Mouse (Mus musculus): Measurements from ENCODE around the gene Nfe2l1. TPM values are rescaled to one million over a fixed set of nuclear protein-coding genes. Genes with fewer than 3 reads are reported as not detected.

Nfe2l1 gene
- total and polyA plus RNA-seq, 3 experiments = 37.5 to 66.5 (median 47.0) TPM

DNA sequence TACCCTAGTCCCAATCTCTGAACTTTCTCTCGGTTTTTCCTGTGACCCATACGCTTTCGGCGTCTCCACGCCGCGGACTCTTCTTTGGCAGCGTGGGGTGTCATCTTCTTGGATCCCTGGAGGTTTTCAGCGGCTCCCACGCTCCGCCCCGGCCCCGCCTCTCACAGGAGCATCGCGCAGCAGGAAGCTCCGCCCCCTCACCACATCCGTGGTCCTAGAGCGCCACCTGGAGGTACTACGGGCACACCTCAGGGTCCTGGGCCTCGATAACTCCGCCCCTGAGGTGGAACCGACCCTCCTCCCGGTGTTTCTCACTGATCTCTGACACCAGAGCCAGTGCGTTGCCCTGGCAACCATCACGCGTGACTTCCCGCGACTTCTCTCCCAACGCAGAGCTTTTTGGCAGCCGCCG, 32.1 kb upstream of the Nfe2l1 start (continued):
- TF ChIP-seq ZC3H11A (IDR thresholded peaks at IDR 0.05; ENCODE audit: low read depth, low read length) = peak; percentile 89
- no peak for TF ChIP-seq ZMIZ1 (IDR thresholded peaks at IDR 0.05; ENCODE audit: low read depth, low read length)

DNA sequence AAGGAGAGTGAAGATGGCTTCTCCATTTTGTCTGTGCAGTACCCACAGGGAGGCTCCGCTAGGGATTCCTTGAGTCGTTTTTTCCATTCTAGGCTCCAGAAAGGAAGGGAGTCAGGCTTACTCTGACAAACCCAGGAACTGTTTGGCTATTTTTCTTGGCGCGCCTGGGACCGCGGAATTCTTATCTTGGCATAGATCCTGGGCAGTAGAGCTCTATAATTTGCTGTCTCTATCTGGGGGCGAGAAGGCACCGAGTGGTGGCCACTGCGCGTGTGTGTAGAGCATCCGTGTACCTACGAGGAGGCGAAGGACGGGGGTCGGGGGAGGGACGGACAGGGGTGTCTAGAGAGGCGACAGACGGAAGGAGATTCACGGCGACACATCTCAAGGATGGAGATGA, 31.7 kb upstream of the Nfe2l1 start:
- Histone ChIP-seq H3K9ac (ENCODE audit: control insufficient read depth, low read depth, low read length, poor library complexity, severe bottlenecking) (peak overlapping the region; percentile 34), H3K4me1 (ENCODE audit: control insufficient read depth in 1 of 2, insufficient read depth in 2 of 2, low read length in 2 of 2) (peaks cover 0 to 10% of the 10 kb centered on the region in 2 experiments; a peak in 1 of 4 replicates), H3K27ac (ENCODE audit: control insufficient read depth, low read depth, low read length) (no peak overlapping the region), H3K9me3 (replicated peaks; ENCODE audit: insufficient read depth, low read length) (no peaks in the 10 kb centered on the region), H3K27me3 (ENCODE audit: control insufficient read depth in 1 of 2, insufficient read depth in 2 of 2, low read length in 2 of 2) (no peaks in the 10 kb centered on the region; a peak in 1 of 4 replicates), H3K79me2 (ENCODE audit: control insufficient read depth, insufficient read depth, low read length, poor library complexity) (no peaks in the 10 kb centered on the region), H3K4me3 (ENCODE audit: control insufficient read depth in 1 of 2, insufficient read depth in 1 of 2, low read depth in 2 of 2, low read length in 2 of 2) (peak overlapping the region; percentile 56 to 64), H3K36me3 (ENCODE audit: control insufficient read depth in 1 of 2, insufficient read depth in 2 of 2, low read length in 2 of 2) (no peaks in the 10 kb centered on the region)
- DNase-seq (ENCODE audit: low read depth, low spot score) = peak; percentile 28
- TF ChIP-seq ELF1 (IDR thresholded peaks at IDR 0.05; ENCODE audit: low read depth, low read length) (no peak), MXI1 (IDR thresholded peaks at IDR 0.05; ENCODE audit: low read depth, low read length) (no peak), SIN3A (IDR thresholded peaks at IDR 0.05; ENCODE audit: low read length) (no peak), KAT2A (conservative IDR thresholded peaks at IDR 0.05; ENCODE audit: low read depth, low read length) (no peak), NRF1 (IDR thresholded peaks at IDR 0.05; ENCODE audit: insufficient read depth, low read depth, low read length, poor library complexity, severe bottlenecking) (no peak), ZNF384 (IDR thresholded peaks at IDR 0.05; ENCODE audit: low read depth, low read length) (no peak), USF1 (IDR thresholded peaks at IDR 0.05; ENCODE audit: low read depth, low read length) (no peak)

DNA sequence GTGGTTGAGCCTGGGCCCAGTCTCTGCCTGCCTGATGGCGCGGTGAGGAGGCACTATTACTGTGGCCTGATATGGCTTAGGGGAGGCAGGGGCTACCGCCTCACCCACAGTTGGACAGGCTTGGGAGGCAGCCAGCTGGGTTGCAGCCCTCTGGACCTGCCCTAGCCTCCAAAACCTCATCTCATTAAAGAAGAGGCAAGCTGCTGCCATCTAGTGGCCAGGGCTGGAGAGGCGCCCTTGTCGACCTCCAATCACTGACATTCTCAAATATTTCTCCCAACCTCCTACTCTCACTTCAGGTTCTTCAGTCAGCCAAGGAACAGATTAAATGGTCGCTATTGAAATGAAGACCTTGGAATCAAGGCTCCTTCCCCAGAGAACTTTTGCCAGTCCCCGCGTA, 30.8 kb upstream of the Nfe2l1 start:
- H3K4me1 ChIP-seq (ENCODE audit: control insufficient read depth in 1 of 2, insufficient read depth in 2 of 2, low read length in 2 of 2) = peaks cover 0 to 10% of the 10 kb centered on the region in 2 experiments; a peak in 1 of 4 replicates
- peak; percentile 89 for DNase-seq (ENCODE audit: low read depth, low spot score)
- no peak overlapping the region for H3K9ac ChIP-seq (ENCODE audit: control insufficient read depth, low read depth, low read length, poor library complexity, severe bottlenecking)
- H3K9me3 ChIP-seq (replicated peaks; ENCODE audit: insufficient read depth, low read length) = no peaks in the 10 kb centered on the region
- no peaks in the 10 kb centered on the region for H3K79me2 ChIP-seq (ENCODE audit: control insufficient read depth, insufficient read depth, low read length, poor library complexity)
- no peaks in the 10 kb centered on the region for H3K36me3 ChIP-seq (ENCODE audit: control insufficient read depth in 1 of 2, insufficient read depth in 2 of 2, low read length in 2 of 2)
- H3K4me3 ChIP-seq (ENCODE audit: control insufficient read depth in 1 of 2, insufficient read depth in 1 of 2, low read depth in 2 of 2, low read length in 2 of 2) = no peak overlapping the region
- TF ChIP-seq SIN3A (IDR thresholded peaks at IDR 0.05; ENCODE audit: low read length) = no peak
- peak; percentile 87 for TF ChIP-seq SMC3 (IDR thresholded peaks at IDR 0.05; ENCODE audit: low read depth, low read length)
- no peak for TF ChIP-seq ZKSCAN1 (IDR thresholded peaks at IDR 0.05; ENCODE audit: low read depth, low read length)
- TF ChIP-seq TBP (IDR thresholded peaks at IDR 0.05; ENCODE audit: low read depth, low read length) = 0 out of 2 replicates have a peak, but pooled peaks have one; percentile 36
- TF ChIP-seq RAD21 (IDR thresholded peaks at IDR 0.05; ENCODE audit: low read depth, low read length) = peak; percentile 87
- peak; percentile 73 for TF ChIP-seq ZC3H11A (IDR thresholded peaks at IDR 0.05; ENCODE audit: low read depth, low read length)
- TF ChIP-seq CTCF (IDR thresholded peaks at IDR 0.05 in 2 of 3, conservative IDR thresholded peaks at IDR 0.05 in 1 of 3; ENCODE audit: control insufficient read depth in 1 of 3, insufficient read depth in 1 of 3, low read depth in 2 of 3, low read length in 3 of 3, poor library complexity in 1 of 3, severe bottlenecking in 1 of 3) = peak; percentile 95 to 99 (median 98); a peak in 5 of 6 replicates
- no peak overlapping the region for H3K27ac ChIP-seq (ENCODE audit: control insufficient read depth, low read depth, low read length)
- no peaks in the 10 kb centered on the region; a peak in 1 of 4 replicates for H3K27me3 ChIP-seq (ENCODE audit: control insufficient read depth in 1 of 2, insufficient read depth in 2 of 2, low read length in 2 of 2)

Measured in MEL (cell line).